Mouse (Mus musculus) limb, embryonic 10.5 days (tissue): Measurements from ENCODE around the gene Nub1. TPM values are rescaled to one million over a fixed set of nuclear protein-coding genes. Genes with fewer than 3 reads are reported as not detected.

Experiments
- DNase-seq: peaks from one replicate; pipeline ENCODE4 v3.0.0-alpha.2; 2017; ENCODE audit warnings: low spot score
- H3K27ac ChIP-seq: fragments of 300-500 bp; sonication (generic); 2 replicates; pipeline ENCODE4 v1.5.1; 2016; ENCODE audit warnings: mild to moderate bottlenecking
- H3K27me3 ChIP-seq: fragments of 300-500 bp; sonication (generic); 2 replicates; pipeline ENCODE4 v1.6.1; 2016; ENCODE audit warnings: low read depth, mild to moderate bottlenecking; ENCODE audit not compliant: poor library complexity, severe bottlenecking
- H3K36me3 ChIP-seq: fragments of 300-500 bp; sonication (generic); 2 replicates; pipeline ENCODE4 v1.6.1; 2016; ENCODE audit warnings: mild to moderate bottlenecking, moderate library complexity
- H3K4me1 ChIP-seq: fragments of 300-500 bp; sonication (generic); 2 replicates; pipeline ENCODE4 v1.6.1; 2016
- H3K4me3 ChIP-seq: fragments of 300-500 bp; sonication (generic); 2 replicates; pipeline ENCODE4 v1.5.1; 2016; ENCODE audit warnings: mild to moderate bottlenecking, moderate library complexity
- H3K9me3 ChIP-seq: fragments of 300-500 bp; sonication (generic); replicated peaks from 2 replicates; pipeline ENCODE4 v1.6.1; 2016; ENCODE audit warnings: mild to moderate bottlenecking
- WGBS: fragments of 180-500 bp; shearing (Covaris S2); methylation state at CpG from one replicate; pipeline ENCODE4 v1.1.7; 2016; 5-methylcytosine and 5-hydroxymethylcytosine counted together
- polyA plus RNA-seq: library from polyadenylated mRNA; unstranded; fragments of >200 nt; fragmentation: Nextera tagmentation; extraction: Ambion mirVana; gene quantifications from 2 replicates; pipeline ENCODE4 v1.2.1, GENCODE M21; 2016

Gene Nub1
- polyA plus RNA-seq: 23.7 and 26.9 TPM in 2 replicates

GRCm38 (mm10) chr5:24685366-24686093 is at the start of gene Nub1:
Nub1 (plus strand) TSS chr5:24685532.
- Histone ChIP-seq H3K4me3 (peak within 1 kb of the TSS; percentile 95), H3K36me3 (peaks cover 17% of the 10 kb centered on the region), H3K4me1 (peaks cover 11% of the 10 kb centered on the region), H3K27me3 (no peaks in the 10 kb centered on the region), H3K27ac (peak within 1 kb of the TSS; percentile 93), H3K9me3 (no peaks in the 10 kb centered on the region)
- WGBS: 1% methylated on average over 46 of the region's 53 CpGs
- peak; percentile 99 for DNase-seq

GRCm38 (mm10) chr5:24636987-24637386 is 48.3 kb upstream of the Nub1 start:
- no peaks in the 10 kb centered on the region for H3K36me3 ChIP-seq
- H3K4me3 ChIP-seq: no peak overlapping the region
- DNase-seq: no peak
- H3K27me3 ChIP-seq: 0 out of 2 replicates have a peak, but pooled peaks cover 4% of the 10 kb centered on the region
- WGBS: 86% methylated on average over 4 of the region's 4 CpGs
- H3K4me1 ChIP-seq: peaks cover 7% of the 10 kb centered on the region
- no peaks in the 10 kb centered on the region for H3K9me3 ChIP-seq
- H3K27ac ChIP-seq: no peak overlapping the region

GRCm38 (mm10) chr5:24638131-24638530 is 47.2 kb upstream of the Nub1 start:
- no peak for DNase-seq
- H3K4me3 ChIP-seq: no peak overlapping the region
- 65% methylated on average over 6 of the region's 6 CpGs for WGBS
- H3K9me3 ChIP-seq: no peaks in the 10 kb centered on the region
- H3K36me3 ChIP-seq: no peaks in the 10 kb centered on the region
- no peaks in the 10 kb centered on the region for H3K27me3 ChIP-seq
- H3K4me1 ChIP-seq: peaks cover 7% of the 10 kb centered on the region
- H3K27ac ChIP-seq: no peak overlapping the region

GRCm38 (mm10) chr5:24639081-24639480 is 46.3 kb upstream of the Nub1 start:
- H3K27me3 ChIP-seq: no peaks in the 10 kb centered on the region
- H3K4me1 ChIP-seq: peaks cover 7% of the 10 kb centered on the region
- H3K36me3 ChIP-seq: no peaks in the 10 kb centered on the region
- H3K4me3 ChIP-seq: no peak overlapping the region
- WGBS: 85% methylated on average over 6 of the region's 6 CpGs
- no peaks in the 10 kb centered on the region for H3K9me3 ChIP-seq
- H3K27ac ChIP-seq: no peak overlapping the region
- no peak for DNase-seq

GRCm38 (mm10) chr5:24645454-24645853 is 39.9 kb upstream of the Nub1 start:
- Histone ChIP-seq H3K27me3 (no peaks in the 10 kb centered on the region), H3K4me3 (no peak overlapping the region), H3K4me1 (no peaks in the 10 kb centered on the region), H3K9me3 (no peaks in the 10 kb centered on the region), H3K36me3 (no peaks in the 10 kb centered on the region), H3K27ac (no peak overlapping the region)
- WGBS: 77% methylated on average over 1 of the region's 1 CpGs
- no peak for DNase-seq

GRCm38 (mm10) chr5:24649231-24649630 is 36.1 kb upstream of the Nub1 start:
- Histone ChIP-seq H3K36me3 (no peaks in the 10 kb centered on the region), H3K27ac (no peak overlapping the region), H3K9me3 (no peaks in the 10 kb centered on the region), H3K4me3 (no peak overlapping the region), H3K4me1 (no peaks in the 10 kb centered on the region), H3K27me3 (0 out of 2 replicates have a peak, but pooled peaks cover 4% of the 10 kb centered on the region)
- DNase-seq: no peak
- 71% methylated on average over 4 of the region's 4 CpGs for WGBS

- no peak overlapping the region for H3K27ac ChIP-seq
- H3K36me3 ChIP-seq: no peaks in the 10 kb centered on the region
- no peak overlapping the region for H3K4me3 ChIP-seq
- 80% methylated on average over 7 of the region's 7 CpGs for WGBS
- H3K9me3 ChIP-seq: no peaks in the 10 kb centered on the region
- no peaks in the 10 kb centered on the region for H3K4me1 ChIP-seq
- no peak for DNase-seq
- H3K27me3 ChIP-seq: 0 out of 2 replicates have a peak, but pooled peaks cover 4% of the 10 kb centered on the region
These were observed 35.6 kb upstream of the Nub1 start for GRCm38 (mm10) chr5:24649701-24650100.

GRCm38 (mm10) chr5:24651356-24651755 is 34.0 kb upstream of the Nub1 start:
- 85% methylated on average over 6 of the region's 6 CpGs for WGBS
- Histone ChIP-seq H3K4me3 (no peak overlapping the region), H3K27me3 (0 out of 2 replicates have a peak, but pooled peaks cover 4% of the 10 kb centered on the region), H3K4me1 (no peaks in the 10 kb centered on the region), H3K36me3 (no peaks in the 10 kb centered on the region), H3K27ac (no peak overlapping the region), H3K9me3 (no peaks in the 10 kb centered on the region)
- no peak for DNase-seq

- Histone ChIP-seq H3K9me3 (no peaks in the 10 kb centered on the region), H3K27me3 (0 out of 2 replicates have a peak, but pooled peaks cover 4% of the 10 kb centered on the region), H3K4me3 (no peak overlapping the region), H3K4me1 (no peaks in the 10 kb centered on the region), H3K36me3 (no peaks in the 10 kb centered on the region), H3K27ac (no peak overlapping the region)
- peak; percentile 90 for DNase-seq
- WGBS: 35% methylated on average over 25 of the region's 25 CpGs
These were observed 33.3 kb upstream of the Nub1 start for GRCm38 (mm10) chr5:24651768-24652752.

- Histone ChIP-seq H3K4me3 (no peak overlapping the region), H3K27ac (no peak overlapping the region), H3K4me1 (no peaks in the 10 kb centered on the region), H3K27me3 (0 out of 2 replicates have a peak, but pooled peaks cover 4% of the 10 kb centered on the region), H3K36me3 (no peaks in the 10 kb centered on the region), H3K9me3 (no peaks in the 10 kb centered on the region)
- WGBS: 91% methylated on average over 5 of the region's 5 CpGs
- DNase-seq: no peak
These were observed 32.6 kb upstream of the Nub1 start for GRCm38 (mm10) chr5:24652780-24653179.

GRCm38 (mm10) chr5:24654491-24654890 is 30.8 kb upstream of the Nub1 start:
- WGBS: 84% methylated on average over 6 of the region's 6 CpGs
- DNase-seq: no peak
- Histone ChIP-seq H3K27me3 (0 out of 2 replicates have a peak, but pooled peaks cover 4% of the 10 kb centered on the region), H3K27ac (no peak overlapping the region), H3K4me1 (no peaks in the 10 kb centered on the region), H3K9me3 (no peaks in the 10 kb centered on the region), H3K4me3 (no peak overlapping the region), H3K36me3 (no peaks in the 10 kb centered on the region)

- H3K27ac ChIP-seq: no peak overlapping the region
- H3K4me1 ChIP-seq: no peaks in the 10 kb centered on the region
- no peaks in the 10 kb centered on the region for H3K36me3 ChIP-seq
- H3K27me3 ChIP-seq: 0 out of 2 replicates have a peak, but pooled peaks cover 4% of the 10 kb centered on the region
- 72% methylated on average over 2 of the region's 2 CpGs for WGBS
- DNase-seq: no peak
- no peaks in the 10 kb centered on the region for H3K9me3 ChIP-seq
- H3K4me3 ChIP-seq: no peak overlapping the region
These were observed 28.2 kb upstream of the Nub1 start for GRCm38 (mm10) chr5:24657113-24657512.
